Mouse (Mus musculus) frontal cortex, adult 2 months (tissue): ENCODE results near the gene Unc119. TPM values are rescaled to one million over a fixed set of nuclear protein-coding genes. Genes with fewer than 3 reads are reported as not detected.

Source experiments
- DNase-seq, 2 experiments: peaks; one replicate each; pipeline ENCODE4 v3.0.0; 2022; ENCODE audit warnings: low spot score in 1 of 2; ENCODE audit errors: extremely low spot score in 1 of 2
- polyA plus RNA-seq: library from polyadenylated mRNA; depleted of rRNA; stranded (reverse); fragments of >200 nt; gene quantifications from 2 replicates; pipeline ENCODE4 v1.2.3, GENCODE M21; 2012; rRNA removed

Unc119 gene
- polyA plus RNA-seq, 1 experiment = 69.3 TPM

- no peak for DNase-seq
Measured at GRCm38 (mm10) chr11:78367456-78368225, 24.4 kb downstream of the Unc119 start.

GRCm38 (mm10) chr11:78370389-78370788 lies 27.1 kb downstream of the Unc119 start:
- DNase-seq = no peak

GRCm38 (mm10) chr11:78371711-78372110 lies 28.4 kb downstream of the Unc119 start:
- DNase-seq = no peak

GRCm38 (mm10) chr11:78372166-78372565 lies 28.9 kb downstream of the Unc119 start:
- no peak for DNase-seq

- no peak for DNase-seq
Measured at GRCm38 (mm10) chr11:78372610-78373009, 29.3 kb downstream of the Unc119 start.

- no peak for DNase-seq
Measured at GRCm38 (mm10) chr11:78374147-78374546, 30.9 kb downstream of the Unc119 start.

- no peak for DNase-seq
Measured at GRCm38 (mm10) chr11:78377549-78378159, 34.4 kb downstream of the Unc119 start.

- DNase-seq = no peak
Measured at GRCm38 (mm10) chr11:78380351-78380750, 37.1 kb downstream of the Unc119 start.

- no peak for DNase-seq
Measured at GRCm38 (mm10) chr11:78380996-78381395, 37.7 kb downstream of the Unc119 start.

- no peak for DNase-seq
Measured at GRCm38 (mm10) chr11:78382286-78382685, 39.0 kb downstream of the Unc119 start.

- DNase-seq = peak in 1 of 2 experiments; percentile 16
Measured at GRCm38 (mm10) chr11:78382701-78383100, 39.4 kb downstream of the Unc119 start.

- no peak for DNase-seq
Measured at GRCm38 (mm10) chr11:78385776-78386175, 42.5 kb downstream of the Unc119 start.

GRCm38 (mm10) chr11:78386508-78387043 lies 43.3 kb downstream of the Unc119 start, which contains the start of gene Foxn1:
Gene Foxn1 (minus strand): TSS chr11:78386558.
- no peak for DNase-seq

GRCm38 (mm10) chr11:78392728-78393127 lies 49.4 kb downstream of the Unc119 start:
- DNase-seq = no peak

- no peak for DNase-seq
Measured at GRCm38 (mm10) chr11:78396950-78397349, 53.7 kb downstream of the Unc119 start.

- DNase-seq = peak in 1 of 2 experiments; percentile 49
Measured at GRCm38 (mm10) chr11:78397397-78397796, 54.1 kb downstream of the Unc119 start.

- DNase-seq = no peak
Measured at GRCm38 (mm10) chr11:78398212-78398611, 54.9 kb downstream of the Unc119 start.

Other genes starting within 250 kb of the Unc119 start
- 22.9 and 27.1 TPM in 2 replicates for gene Fam222b, start 248.8 kb upstream of the Unc119 start, polyA plus RNA-seq
- 21.3 and 22.0 TPM in 2 replicates for gene Traf4, start 177.9 kb upstream of the Unc119 start, polyA plus RNA-seq
- 5.7 and 7.1 TPM in 2 replicates for gene Nek8, start 166.8 kb upstream of the Unc119 start, polyA plus RNA-seq
- 74.4 and 74.7 TPM in 2 replicates for gene Tlcd1, start 166.8 kb upstream of the Unc119 start, polyA plus RNA-seq
- 1,050 and 1,099 TPM in 2 replicates for gene Rpl23a, start 159.9 kb upstream of the Unc119 start, polyA plus RNA-seq
- gene Rab34, start 155.1 kb upstream of the Unc119 start, polyA plus RNA-seq = 62.3 and 68.1 TPM in 2 replicates
- gene Proca1, start 150.1 kb upstream of the Unc119 start, polyA plus RNA-seq = 6.9 and 7.8 TPM in 2 replicates
- gene Sdf2, start 97.7 kb upstream of the Unc119 start, polyA plus RNA-seq = 107 and 124 TPM in 2 replicates
- gene Supt6, start 97.5 kb upstream of the Unc119 start, polyA plus RNA-seq = 45.4 and 48.7 TPM in 2 replicates
- 119 and 129 TPM in 2 replicates for gene 2610507B11Rik, start 81.7 kb upstream of the Unc119 start, polyA plus RNA-seq
- 15.2 and 18.6 TPM in 2 replicates for gene BC030499, start 52.6 kb upstream of the Unc119 start, polyA plus RNA-seq
- 14.7 and 16.8 TPM in 2 replicates for gene Spag5, start 42.0 kb upstream of the Unc119 start, polyA plus RNA-seq
- gene Aldoc, start 20.5 kb upstream of the Unc119 start, polyA plus RNA-seq = 1,301 and 1,427 TPM in 2 replicates
- gene Pigs, start 15.1 kb upstream of the Unc119 start, polyA plus RNA-seq = 60.4 and 65.7 TPM in 2 replicates
- not detected in 2 replicates for gene Foxn1, start 43.1 kb downstream of the Unc119 start, polyA plus RNA-seq
- gene Slc13a2, start 78.7 kb downstream of the Unc119 start, polyA plus RNA-seq = not detected in 2 replicates
- 14.1 and 14.4 TPM in 2 replicates for gene Slc46a1, start 122.2 kb downstream of the Unc119 start, polyA plus RNA-seq
- gene Sarm1, start 154.3 kb downstream of the Unc119 start, polyA plus RNA-seq = 28.6 and 29.2 TPM in 2 replicates
- 181 and 199 TPM in 2 replicates for gene Vtn, start 155.6 kb downstream of the Unc119 start, polyA plus RNA-seq
- 3.0 and 3.6 TPM in 2 replicates for gene Sebox, start 160.0 kb downstream of the Unc119 start, polyA plus RNA-seq
- gene Tmem199, start 168.7 kb downstream of the Unc119 start, polyA plus RNA-seq = 51.4 and 56.6 TPM in 2 replicates
- 107 and 115 TPM in 2 replicates for gene Poldip2, start 168.7 kb downstream of the Unc119 start, polyA plus RNA-seq
- gene Tnfaip1, start 192.8 kb downstream of the Unc119 start, polyA plus RNA-seq = 34.2 and 36.1 TPM in 2 replicates
- gene Ift20, start 192.9 kb downstream of the Unc119 start, polyA plus RNA-seq = 103 and 105 TPM in 2 replicates
- 14.1 and 18.7 TPM in 2 replicates for gene Tmem97, start 207.3 kb downstream of the Unc119 start, polyA plus RNA-seq